Mouse (Mus musculus) retina, embryonic 14.5 days (tissue): Measurements from ENCODE around the gene Arhgef18.

ENCODE experiments used
- DNase-seq: peaks from one replicate; pipeline ENCODE4 v3.0.0-alpha.2; 2015; ENCODE audit warnings: low spot score

The Arhgef18 gene

DNA sequence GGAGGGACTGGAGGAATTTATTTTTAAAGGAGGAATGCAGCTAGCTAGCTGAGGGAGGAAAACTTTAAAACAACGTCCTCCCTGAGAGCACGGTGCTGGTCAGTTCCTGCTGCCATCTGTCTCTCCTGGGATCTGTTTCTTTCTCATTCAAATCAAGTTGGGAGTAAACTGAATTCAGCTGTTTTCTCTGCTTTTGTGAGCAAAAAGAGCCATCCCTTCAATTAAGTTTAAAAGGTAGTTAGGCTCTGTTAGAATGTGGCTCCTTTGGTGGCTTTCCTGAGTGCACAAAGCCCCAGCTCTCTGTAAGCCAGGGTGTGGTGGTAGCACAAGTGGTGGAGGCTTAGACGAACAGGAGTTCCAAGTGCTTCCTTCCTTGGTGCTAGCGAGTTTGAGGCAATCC is 2.4 kb downstream of the Arhgef18 start:
- no peak for DNase-seq

DNA sequence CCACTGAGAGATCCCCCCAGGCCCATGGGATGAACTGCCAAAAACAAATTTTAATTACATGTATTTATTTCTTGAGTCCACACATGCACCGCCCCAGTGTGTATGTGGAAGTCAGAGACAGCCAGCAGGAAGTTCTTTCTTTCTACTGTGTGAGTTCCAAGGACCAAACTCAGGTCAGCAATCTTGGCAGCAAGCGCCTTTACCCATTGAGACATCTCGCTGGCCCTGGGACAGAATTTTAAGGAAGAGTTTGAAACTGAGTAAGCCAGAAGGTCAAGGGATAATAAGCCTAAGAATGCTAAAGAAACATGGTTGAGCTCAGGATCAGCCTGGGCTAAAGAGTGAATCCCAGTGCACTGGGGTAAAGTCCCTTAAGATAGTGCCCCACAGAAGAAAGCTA is 4.8 kb downstream of the Arhgef18 start:
- DNase-seq, result no peak

DNA sequence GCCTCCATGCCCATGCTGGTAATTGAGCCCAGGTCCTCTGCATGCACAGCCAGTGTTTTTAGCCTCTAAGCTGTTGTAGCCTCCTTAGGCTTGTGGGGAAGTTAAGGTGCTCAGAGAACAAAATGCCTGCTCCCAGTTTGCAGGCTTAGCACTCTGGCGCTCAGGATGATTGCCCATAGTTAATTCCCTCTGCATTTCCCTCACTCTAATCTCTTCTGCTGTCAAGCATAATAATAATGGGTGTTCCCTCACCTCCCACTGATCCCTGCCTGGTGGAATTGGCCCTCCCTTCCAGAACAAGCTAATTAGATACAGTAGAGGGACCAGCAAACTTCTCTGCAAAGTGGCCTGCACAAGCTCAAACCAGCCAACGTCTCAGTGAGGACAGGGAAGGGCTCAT is 7.7 kb downstream of the Arhgef18 start:
- no peak for DNase-seq

DNA sequence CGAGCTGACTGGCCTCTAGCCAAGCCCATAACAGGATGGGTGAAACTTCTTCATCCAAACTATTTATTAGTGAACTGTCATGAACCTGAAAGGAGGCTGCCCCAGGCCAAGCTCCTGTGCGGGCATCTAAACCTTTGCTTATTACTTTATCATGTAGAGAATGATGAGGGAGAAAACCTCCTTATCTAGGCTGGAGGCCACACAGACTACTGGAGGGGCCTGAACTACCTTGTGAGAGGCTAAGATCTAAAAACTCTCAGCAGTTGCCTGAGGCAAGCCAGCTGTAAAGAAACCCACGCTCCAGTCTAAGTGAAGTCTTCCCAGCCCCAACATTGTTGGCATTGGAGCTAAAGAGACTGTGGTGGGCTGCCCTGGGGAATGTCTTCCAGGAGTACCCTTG is 14.6 kb downstream of the Arhgef18 start:
- no peak for DNase-seq

DNA sequence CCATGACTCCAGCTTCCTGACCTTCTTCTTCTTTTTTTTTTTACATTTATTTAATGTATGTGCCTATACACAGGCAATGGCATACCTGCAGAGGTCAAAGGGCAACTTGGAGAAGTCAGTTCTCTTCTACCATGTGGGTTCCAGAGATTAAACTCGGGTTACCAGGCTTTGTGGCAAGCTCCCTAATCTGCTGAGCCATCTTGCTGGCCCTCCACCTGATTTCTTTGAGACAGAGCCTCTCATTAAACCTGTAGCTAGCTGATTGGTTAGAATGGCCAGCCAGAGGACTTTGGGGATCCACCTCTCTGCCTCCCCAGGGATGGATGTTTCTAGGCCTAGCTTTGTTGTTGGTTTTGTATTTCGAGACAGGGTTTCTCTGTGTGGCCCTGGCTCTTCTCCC is 18.3 kb downstream of the Arhgef18 start:
- no peak for DNase-seq

DNA sequence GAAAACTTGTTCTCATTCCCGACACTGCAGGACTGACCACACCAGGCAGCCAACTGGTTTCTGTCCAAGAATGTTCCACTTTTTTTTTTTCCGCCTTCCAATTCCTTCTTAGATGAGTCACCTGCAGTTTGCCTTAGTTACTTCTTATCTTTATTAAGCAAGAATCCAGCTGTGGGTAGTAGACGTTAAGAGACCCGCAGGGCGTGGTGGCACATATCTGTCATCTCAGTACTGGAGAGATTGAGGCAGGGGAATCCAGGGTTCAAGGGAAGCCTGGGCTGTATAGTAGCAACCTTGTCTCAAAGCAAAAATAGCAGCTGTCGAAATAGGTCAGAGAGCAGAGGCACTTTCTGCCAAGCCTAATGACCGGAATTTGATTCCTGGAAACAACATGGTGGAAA is 19.1 kb downstream of the Arhgef18 start:
- no peak for DNase-seq

DNA sequence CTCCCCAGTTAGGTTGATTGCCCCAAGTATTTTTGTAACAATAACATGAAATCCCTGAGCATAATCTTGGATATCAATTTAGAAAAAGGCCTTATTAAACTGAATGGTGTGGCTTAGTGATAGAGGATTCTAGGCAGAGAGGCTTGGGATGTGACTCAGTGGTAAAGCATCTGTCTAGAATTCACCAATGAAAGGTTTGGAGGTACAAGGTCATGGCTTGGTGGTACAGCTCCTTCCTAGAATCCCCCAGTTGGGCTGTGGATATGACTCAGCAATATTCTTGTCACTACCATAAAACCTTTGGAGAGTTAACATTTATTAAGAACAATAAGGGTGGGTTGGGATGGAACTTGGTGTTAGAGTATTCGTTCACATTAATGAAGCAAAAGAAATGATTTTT is 20.0 kb downstream of the Arhgef18 start:
- DNase-seq, result no peak

DNA sequence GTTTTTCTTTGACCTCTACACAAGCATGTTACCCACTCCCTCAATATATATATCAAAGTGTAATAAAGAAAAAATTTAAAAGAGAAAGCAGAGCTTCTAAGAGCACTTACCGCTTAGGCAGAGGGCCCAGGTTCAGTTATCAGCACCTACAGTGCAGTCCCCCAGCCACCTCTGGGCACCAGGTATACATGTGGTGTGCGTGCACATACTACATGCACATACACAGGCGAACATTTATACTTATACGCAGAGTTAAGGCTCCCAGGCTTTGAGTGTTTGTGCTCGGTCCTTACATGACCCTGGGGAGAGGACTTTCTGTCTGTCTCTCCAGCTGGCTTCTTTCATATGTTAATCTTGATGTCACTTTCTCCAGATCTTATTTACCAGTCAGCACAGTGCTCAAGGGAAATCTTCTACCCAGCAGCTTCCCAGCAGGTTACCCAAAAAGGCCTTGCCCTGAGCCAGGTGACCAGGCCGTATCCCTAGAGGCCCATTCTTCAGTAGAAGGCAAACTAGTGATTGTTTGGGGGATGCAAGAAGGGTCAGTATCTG is 21.9 kb downstream of the Arhgef18 start:
- no peak for DNase-seq

DNA sequence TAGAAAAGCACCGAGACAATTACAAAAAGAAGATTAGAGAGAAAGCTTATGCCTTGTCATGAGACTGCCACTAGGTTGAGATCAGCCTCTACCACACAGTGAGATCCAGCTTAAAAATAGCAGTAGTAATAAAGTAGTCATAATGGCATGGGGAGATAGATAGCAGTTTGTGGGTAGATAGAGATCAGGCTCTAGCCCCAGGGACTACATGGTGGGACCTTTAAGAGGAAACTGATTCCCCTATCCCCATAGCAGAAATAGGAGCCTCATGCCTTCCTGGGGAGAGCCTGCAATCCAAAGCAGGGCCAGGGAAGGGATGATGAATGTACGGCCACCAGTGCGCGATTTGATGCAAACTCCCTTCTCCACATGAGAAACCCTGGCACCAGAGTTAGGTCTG is 22.5 kb downstream of the Arhgef18 start:
- DNase-seq, result no peak

DNA sequence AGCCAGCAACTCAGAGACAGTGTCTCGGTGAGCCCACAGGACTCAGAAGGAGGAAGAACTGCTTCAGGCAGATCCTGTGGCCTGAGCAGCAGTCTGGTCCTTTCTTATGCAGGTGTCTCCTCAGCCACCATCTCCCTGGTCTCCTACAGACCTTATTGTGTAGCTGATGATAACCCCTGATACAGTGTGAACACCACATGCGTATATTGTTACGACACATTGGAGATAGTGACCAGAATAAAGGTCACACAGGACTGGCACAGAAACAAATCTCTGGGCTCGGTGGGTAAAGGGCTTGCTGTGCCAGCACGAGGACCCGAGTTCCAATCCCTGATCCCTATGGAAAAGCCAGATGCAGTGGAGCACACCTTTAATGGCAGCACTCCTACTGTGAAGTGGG is 22.9 kb downstream of the Arhgef18 start:
- no peak for DNase-seq

DNA sequence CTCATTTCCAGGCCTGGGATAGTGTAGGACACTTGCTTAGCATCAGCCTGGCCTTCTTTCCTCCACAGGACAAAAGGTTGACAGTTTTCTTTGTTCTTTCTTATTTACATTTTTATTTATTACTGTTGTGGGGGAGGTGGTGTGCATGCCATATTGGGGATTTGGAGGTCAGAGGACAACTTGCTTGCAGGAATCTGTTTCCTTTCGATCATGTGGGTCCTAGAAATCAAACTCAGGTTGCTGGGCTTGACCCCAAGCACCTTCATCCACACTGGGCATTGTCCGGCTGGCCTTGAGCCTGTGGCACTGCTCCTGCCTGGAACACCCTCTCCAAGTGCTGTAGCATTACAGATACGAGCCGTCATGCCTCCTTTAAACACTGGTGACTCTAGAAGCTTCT is 24.0 kb downstream of the Arhgef18 start:
- no peak for DNase-seq

DNA sequence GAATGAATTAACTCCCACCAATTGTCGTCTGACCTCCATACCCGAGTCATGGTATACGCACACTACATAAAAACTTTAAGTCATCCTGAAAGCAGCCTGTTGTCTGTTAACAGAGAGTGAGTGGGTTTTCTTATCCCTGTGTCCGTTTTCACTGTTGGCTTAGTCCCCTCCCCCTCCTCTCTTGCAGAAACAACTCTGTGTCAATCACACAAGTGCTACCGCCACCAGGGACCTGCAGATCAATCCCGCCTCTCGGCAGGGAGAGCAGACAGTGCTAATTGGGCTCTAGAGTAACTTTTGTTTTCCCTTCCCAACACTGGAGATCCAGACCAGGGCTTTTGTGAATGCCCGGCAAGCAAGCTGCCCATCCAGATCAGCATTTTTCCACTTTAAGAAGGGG is 24.6 kb downstream of the Arhgef18 start:
- peak; percentile 67 for DNase-seq

DNA sequence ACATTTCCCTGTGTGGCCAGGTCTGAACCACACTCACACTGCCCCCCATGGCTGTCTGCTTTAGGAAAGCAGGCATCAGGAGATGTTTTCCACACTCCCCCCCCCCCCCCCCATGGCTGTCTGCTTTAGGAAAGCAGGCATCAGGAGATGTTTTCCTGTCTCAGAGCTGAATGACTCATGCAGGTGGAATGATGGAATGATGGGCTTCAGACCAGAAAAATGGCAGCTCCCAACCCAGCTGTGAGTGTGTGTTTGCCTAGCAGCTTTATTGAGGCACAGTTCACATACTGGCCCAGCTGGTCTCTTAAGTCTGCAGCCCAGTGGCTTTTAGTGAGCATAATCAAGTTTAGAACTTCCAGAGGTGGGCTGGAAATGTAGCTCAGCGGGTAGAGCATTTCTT is 25.3 kb downstream of the Arhgef18 start:
- no peak for DNase-seq

DNA sequence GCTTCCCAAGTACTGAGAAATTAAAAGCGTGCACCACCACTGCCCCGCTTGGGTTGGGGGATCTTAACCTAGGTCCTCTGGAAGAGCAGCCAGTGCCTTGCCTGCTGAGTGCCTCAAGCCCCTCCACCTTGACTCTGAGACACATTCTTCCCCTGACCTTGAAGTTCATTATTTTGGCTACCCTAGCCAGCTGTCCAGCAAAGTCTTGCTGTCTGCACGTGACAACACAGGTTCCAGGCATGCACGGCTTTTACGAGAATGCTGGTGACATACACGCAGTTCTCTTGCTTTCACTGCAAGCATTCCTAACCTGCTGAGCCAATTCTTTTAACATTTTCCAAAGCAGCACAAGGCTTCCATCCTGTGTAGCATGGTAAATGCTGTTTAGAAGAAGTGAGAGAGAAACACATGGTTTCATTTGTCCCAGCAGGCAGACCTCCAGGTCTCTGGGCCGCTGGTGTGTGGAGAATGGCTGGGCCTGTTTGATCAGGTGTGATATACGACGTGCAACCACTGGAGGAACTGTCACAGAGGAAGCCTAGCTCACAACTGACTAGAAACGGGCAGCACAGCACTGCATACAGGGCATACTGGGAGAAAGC is 27.4 kb downstream of the Arhgef18 start:
- no peak for DNase-seq

DNA sequence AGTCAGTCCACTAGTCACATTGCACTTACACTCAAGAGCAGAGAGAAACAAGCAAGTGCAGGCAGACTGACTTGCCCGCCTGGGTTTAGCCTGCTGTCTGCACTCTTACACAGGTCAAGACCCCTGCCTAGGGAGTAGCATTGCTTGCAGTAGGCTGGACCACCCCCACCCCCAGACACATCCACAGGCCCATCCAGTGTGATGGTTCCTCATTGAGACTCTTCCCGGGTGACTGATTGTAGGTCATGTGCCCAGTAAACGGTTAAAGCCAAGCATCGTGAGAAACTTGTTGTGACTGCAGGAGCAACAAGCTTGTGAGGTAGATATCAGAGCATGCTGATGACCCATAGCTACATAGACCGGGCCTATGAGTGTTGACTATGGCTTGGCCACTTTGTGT is 28.7 kb downstream of the Arhgef18 start:
- DNase-seq, result no peak

DNA sequence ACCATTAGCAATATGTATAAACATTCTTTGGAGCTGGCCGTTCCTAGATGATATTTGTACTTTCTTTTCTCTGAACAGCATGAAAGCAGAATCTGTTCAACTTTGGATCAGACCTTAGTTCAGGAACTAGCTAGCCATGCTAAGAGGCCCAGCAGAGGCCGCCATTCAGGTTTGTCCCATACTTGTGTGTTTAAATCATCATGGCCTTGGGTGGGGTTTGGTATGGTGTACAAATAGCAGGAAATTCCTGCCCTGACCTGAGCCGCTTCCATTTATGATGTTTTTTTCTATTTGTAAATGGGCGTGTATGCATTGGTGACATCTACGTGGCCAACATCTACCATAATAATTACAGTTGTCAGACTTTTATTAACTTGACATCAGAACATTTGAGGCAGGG is 32.4 kb downstream of the Arhgef18 start:
- DNase-seq, result no peak

DNA sequence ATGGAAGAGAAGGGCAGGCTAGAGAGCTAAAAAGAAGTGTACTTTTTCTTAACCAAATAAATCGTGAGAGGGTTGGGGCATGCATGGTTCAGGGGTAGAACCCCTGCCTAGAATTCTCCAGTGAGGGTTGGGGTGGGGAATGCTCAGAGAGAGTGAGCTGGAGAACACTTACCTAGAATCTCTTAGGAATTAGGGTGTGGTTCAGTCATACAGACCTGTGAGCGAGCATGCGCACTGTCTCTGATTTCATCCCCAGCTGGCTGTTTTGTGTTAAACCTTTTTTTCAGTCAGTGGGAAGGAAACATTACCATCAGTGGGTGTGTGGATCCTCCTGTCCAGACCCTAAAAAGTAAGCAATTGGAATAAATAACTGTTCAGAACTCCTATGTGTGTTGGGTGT is 33.4 kb downstream of the Arhgef18 start:
- no peak for DNase-seq

DNA sequence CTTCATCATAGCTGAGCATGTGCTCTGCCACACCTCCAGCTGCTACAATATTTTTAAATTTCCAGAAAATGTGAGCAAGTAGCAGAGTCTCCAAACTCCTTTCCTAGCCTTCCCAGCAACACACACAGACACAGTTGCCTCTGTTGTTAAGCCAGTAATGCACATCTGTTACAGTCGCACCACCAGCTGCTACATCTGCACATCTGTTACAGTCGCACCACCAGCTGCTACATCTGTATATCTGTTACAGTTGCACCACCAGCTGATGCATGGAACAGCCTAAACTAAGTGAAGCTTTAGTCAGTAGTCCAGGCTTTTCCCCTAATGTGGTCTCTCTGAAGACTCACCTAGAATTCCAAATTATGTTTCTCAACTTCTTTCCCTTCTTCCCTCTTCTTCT is 35.6 kb downstream of the Arhgef18 start:
- no peak for DNase-seq

DNA sequence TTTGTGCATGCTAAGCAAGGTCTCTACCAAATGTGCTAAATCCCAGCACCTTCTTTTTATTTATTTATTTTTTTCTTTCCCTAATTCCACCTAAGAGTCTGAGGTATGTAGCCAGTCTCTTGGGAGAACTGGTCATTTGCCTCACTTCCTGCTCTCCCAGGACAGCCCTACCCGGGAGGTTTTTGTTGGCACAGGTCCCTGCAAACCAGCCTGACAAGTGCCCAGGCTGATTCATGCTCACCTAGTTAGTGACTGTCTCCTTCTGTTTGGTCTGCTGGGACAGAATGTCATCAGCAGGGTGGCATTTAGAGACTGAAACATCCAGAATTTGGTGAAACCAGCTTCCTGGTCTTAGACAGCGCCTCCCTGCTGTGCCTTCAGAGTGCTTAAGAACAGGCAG is 37.2 kb downstream of the Arhgef18 start:
- DNase-seq, result no peak

DNA sequence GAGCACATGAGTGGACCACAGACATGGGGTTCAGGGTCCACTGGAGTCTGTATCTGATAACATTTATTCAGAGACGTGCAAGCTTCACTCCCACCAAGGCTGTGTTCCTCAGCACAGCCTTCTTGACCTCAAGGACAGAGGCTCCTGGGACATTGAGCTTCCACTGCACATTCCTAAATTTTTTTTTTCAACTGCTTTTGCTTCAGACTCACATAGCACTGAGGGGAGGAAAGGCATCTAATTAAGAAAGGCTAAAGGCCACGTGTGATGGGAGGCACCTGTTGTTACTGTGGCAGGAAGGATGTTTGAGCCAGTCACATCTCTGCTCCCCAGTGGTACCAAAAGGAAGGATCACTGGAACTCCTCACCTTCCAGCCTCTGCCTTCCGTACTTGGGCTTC is 38.3 kb downstream of the Arhgef18 start:
- DNase-seq, result no peak

DNA sequence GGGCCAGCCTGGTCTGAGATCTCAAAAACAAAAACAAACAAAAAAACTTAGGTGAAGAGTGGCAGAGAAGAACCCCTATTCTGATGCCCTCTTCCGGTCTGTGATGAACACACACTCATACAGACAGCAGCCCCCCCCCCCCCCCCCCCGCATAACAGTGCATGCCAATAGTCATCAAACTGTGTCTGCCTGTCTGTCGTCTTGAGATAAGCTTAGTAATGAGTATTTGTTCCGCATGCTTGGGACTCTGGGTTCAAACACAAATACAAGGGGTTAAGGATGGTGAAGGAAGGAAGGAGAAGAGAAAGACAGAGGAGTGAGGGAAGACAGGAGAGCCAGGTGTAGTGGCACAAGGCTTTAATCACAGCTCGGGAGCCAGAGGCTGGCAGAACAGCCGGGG is 43.7 kb downstream of the Arhgef18 start:
- no peak for DNase-seq

DNA sequence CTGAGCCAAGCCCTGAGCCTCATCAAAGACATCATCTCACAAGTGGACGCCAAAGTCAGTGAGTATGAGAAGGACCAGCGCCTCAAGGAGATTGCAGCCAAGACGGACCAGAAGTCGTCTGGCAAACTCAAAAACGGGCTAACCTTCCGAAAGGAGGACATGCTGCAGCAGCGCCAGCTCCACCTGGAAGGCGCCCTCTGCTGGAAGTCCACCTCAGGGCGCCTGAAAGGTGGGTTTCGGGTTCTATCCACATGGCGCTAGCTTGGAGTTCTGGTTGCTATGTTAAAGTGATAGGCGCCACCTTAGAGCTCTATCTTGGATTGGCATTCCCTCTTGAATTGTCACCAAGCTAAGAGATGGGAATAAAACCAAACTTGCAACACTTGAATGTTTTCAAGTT is 46.7 kb downstream of the Arhgef18 start:
- DNase-seq, result peak; percentile 23

DNA sequence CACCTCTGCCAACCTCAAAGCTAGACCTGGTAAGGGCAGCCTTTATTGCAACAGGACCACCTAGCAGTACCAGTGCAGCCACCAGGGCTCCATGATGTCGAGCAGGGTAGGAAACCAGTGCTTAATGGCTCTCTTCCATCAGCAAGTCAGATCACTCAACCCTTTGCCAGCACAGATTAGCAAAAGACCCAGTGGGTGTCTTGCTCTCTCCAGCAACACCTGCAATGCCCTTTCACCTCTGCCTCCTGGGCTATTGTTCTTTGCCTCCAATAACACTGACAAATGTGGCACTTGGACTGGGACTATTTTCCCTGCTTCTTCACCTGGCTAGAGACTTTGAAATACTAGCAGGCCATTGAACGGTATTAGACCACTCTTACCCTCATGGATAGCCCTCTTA is 56.4 kb downstream of the Arhgef18 start:
- no peak for DNase-seq

DNA sequence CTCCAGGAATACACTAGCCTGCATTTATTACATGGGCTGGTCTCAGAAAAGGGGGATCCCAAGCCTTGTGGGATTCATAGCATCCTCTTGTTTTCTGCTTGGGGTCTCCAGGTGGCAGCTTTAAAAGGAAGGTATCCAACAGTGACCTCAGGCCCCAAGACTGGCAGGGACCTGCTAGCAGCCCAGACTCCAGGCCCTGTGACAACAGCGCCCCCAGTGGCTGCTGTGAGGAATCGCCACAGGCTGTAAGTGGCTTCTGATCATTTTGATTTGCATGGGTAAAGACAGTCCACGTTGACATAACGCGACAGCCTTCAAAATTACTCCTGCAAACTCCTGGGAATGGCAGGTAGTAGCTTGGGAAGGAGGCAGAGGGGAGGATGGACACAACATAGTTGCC is 57.9 kb downstream of the Arhgef18 start:
- DNase-seq, result peak; percentile 80

DNA sequence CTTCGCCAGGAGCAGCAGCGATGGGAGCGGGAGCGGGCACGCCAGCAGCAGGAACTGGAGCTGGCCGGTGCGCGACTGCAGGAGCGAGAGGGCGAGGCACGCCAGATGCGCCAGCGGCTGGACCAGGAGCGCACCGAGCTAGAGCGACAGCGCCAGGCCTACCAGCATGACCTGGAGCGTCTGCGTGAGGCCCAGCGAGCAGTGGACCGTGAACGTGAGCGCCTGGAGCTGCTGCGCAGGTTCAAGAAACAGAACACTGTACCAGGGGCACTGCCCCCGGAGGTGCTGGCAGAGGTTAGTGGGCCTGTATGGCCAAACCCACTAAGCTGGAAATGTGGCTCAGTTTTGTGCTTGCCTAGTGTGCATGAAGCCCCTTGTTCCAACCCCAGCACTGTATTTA is 59.2 kb downstream of the Arhgef18 start:
- DNase-seq, result no peak
